Mouse (Mus musculus) C2C12 (cell line): ENCODE data around the gene Rimbp2. TPM values are rescaled to one million over a fixed set of nuclear protein-coding genes. Genes with fewer than 3 reads are reported as not detected.

Experiments used
- H3K27me3 ChIP-seq: one replicate; pipeline ENCODE4 v1.6.1; 2011; ENCODE audit not compliant: control insufficient read depth, insufficient read depth, insufficient read length
- H3K36me3 ChIP-seq: one replicate; pipeline ENCODE4 v1.6.1; 2011; ENCODE audit not compliant: control insufficient read depth, insufficient read depth
- H3K4me3 ChIP-seq: one replicate; pipeline ENCODE4 v1.5.1; 2011; ENCODE audit warnings: mild to moderate bottlenecking, control low read depth; ENCODE audit not compliant: poor library complexity, insufficient read depth, severe bottlenecking
- H3K79me2 ChIP-seq: one replicate; pipeline ENCODE4 v1.6.1; 2011; ENCODE audit not compliant: control insufficient read depth, insufficient read depth
- H3K79me3 ChIP-seq: one replicate; pipeline ENCODE4 v1.6.1; 2011; ENCODE audit warnings: low read depth, control low read depth
- H3ac ChIP-seq: one replicate; pipeline ENCODE3; 2011; ENCODE audit warnings: low read depth; ENCODE audit not compliant: control insufficient read depth, insufficient read length
- CEBPB ChIP-seq: IDR thresholded peaks from one replicate; pipeline ENCODE4 v1.6.1; 2011; ENCODE audit warnings: low read depth, mild to moderate bottlenecking, control low read depth, moderate library complexity
- CTCF ChIP-seq: IDR thresholded peaks from one replicate; pipeline ENCODE4 v1.5.1; 2011; ENCODE audit not compliant: control insufficient read depth, insufficient read depth, insufficient read length
- FOSL1 ChIP-seq: IDR thresholded peaks from one replicate; pipeline ENCODE4 v1.8.0; 2011; ENCODE audit warnings: mild to moderate bottlenecking, low read length; ENCODE audit not compliant: poor library complexity, insufficient read depth, severe bottlenecking
- MAX ChIP-seq: IDR thresholded peaks from one replicate; pipeline ENCODE4 v1.6.1; 2011; ENCODE audit warnings: mild to moderate bottlenecking, control low read depth
- MYOD1 ChIP-seq: IDR thresholded peaks from one replicate; pipeline ENCODE4 v1.6.1; 2011; ENCODE audit warnings: low read depth; ENCODE audit not compliant: control insufficient read depth, insufficient read length
- MYOG ChIP-seq: IDR thresholded peaks from one replicate; pipeline ENCODE4 v1.6.1; 2011; ENCODE audit not compliant: control insufficient read depth, insufficient read length; ENCODE audit errors: extremely low read depth
- USF1 ChIP-seq: IDR thresholded peaks from one replicate; pipeline ENCODE4 v1.6.1; 2011; ENCODE audit warnings: low read depth, mild to moderate bottlenecking, control low read depth, moderate library complexity
- polyA plus RNA-seq: library from polyadenylated mRNA; unstranded; fragments of >200 nt; fragmentation: generic; extraction: Trizol; gene quantifications from one replicate; pipeline ENCODE4 v1.2.1, GENCODE M21; 2012; ENCODE audit warnings: missing spikeins

Gene Rimbp2
- polyA plus RNA-seq, 1 experiment: not detected

DNA sequence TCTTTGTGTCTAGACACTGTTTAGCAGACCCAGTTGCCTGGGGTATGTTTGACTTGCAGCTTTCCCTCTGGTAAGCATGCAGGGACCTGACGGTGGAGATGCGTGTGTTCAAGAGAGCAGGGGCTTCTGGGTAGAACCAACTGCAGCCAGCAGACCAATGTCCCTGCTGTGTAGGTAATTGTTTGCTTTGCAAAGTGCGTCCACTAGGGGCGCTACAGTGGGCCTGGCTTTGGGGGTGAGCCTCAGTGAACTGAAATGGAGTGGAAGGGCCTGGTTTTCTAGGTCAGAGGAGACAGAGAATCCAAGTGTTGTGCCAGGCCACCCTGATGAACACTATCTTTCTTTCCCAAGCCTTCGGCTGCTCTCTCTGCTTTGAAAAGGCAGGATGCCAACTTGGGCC, 143.9 kb downstream of the Rimbp2 start:
- TF ChIP-seq CTCF: no peak
- no peak for TF ChIP-seq FOSL1
- no peak for TF ChIP-seq CEBPB
- TF ChIP-seq MAX: no peak
- no peak for TF ChIP-seq MYOG
- no peak for TF ChIP-seq MYOD1
- no peak for TF ChIP-seq USF1
- no peaks in the 10 kb centered on the region for H3K36me3 ChIP-seq
- no peaks in the 10 kb centered on the region for H3K27me3 ChIP-seq
- H3K79me2 ChIP-seq: no peaks in the 10 kb centered on the region
- no peak overlapping the region for H3ac ChIP-seq
- no peaks in the 10 kb centered on the region for H3K79me3 ChIP-seq
- no peak overlapping the region for H3K4me3 ChIP-seq

DNA sequence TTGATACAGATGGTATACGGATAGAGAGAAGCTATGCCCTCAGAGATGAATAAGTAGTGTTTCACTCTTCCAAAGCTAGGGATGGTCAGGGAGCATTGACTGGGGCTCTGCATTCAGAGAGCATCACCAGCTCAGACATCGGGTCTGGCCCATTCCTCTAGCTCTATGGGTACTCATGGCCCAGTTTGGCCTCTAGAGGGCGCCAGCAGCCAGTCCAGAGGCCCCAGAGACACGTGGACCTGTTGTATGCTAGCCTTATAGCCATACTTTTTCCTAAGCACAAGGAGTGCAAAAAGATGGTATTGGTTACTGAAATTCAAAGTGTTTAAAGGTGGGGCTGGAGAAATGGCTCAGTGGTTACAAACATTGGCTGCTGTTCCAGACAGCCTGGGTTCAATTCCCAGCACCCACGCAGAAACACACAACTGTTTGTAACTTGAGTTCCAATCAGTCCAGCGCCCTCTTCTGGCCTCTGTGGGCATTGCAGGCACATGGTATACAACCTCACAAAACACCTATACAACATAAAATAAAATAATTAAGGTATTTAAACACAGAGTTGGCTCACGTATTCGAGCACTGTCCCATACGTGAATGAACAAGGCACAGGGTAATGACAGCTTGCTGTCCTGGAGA, 144.6 kb downstream of the Rimbp2 start:
- Histone ChIP-seq H3K4me3 (no peak overlapping the region), H3K27me3 (no peaks in the 10 kb centered on the region), H3K79me3 (no peaks in the 10 kb centered on the region), H3ac (no peak overlapping the region), H3K79me2 (no peaks in the 10 kb centered on the region), H3K36me3 (no peaks in the 10 kb centered on the region)
- no peak for TF ChIP-seq CEBPB

DNA sequence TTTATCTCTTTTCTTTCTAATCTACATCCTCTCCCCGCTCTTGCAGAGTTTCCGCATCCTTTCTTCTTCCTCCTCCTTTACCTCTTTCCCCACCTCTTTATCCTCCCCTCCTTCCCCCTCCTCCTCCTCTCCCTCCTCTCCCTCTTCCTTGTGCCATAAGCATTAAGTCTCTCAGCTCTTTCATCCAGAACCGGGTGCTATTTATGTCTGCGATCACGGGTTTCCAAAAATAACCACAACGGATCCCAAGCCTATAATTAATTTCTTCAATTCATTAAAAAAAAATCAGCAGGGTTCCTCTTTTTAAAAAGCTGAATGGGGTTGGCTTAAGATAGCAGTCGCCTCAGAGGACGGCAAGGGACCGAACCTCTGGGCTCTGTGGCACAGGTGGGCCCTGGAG, 145.9 kb downstream of the Rimbp2 start:
- TF ChIP-seq MYOG (no peak), USF1 (no peak), MYOD1 (no peak), MAX (no peak), FOSL1 (no peak), CTCF (no peak), CEBPB (no peak)
- no peak overlapping the region for H3ac ChIP-seq
- H3K79me2 ChIP-seq: no peaks in the 10 kb centered on the region
- H3K4me3 ChIP-seq: no peak overlapping the region
- H3K27me3 ChIP-seq: no peaks in the 10 kb centered on the region
- no peaks in the 10 kb centered on the region for H3K36me3 ChIP-seq
- no peaks in the 10 kb centered on the region for H3K79me3 ChIP-seq

DNA sequence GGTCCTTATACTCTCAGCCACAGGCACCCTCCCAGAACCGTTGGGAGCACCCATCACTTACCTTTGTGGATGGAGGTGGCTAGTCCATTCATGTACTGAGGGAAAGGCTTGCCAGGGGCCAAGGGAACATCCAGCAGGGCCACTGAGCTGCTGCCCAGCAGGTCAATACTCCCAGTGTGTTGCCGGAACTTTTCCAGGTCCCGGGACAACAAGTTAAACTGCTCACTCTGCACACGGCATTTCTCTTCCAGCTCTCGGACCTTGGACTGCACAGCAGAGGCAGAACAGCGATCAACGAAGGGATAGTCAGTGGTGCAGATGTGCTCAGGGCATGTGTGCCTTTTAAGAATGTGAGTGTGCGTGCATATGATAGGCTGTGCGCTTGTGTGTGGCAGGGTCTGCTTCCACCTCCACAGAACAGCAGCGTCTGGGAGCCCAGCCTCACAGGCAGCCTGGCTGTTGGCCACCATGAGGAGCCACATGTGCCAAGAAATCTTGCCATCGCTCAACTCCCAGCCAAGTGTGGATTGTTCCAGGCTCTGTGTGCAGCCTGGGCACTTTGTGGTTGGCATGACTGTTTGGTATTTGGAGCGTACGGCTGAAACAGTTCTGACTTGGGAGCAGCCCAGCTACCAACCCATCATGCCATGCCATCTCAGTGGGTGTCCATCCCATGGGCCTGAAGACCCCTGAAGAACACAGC, 146.8 kb downstream of the Rimbp2 start:
- H3K36me3 ChIP-seq: no peaks in the 10 kb centered on the region

DNA sequence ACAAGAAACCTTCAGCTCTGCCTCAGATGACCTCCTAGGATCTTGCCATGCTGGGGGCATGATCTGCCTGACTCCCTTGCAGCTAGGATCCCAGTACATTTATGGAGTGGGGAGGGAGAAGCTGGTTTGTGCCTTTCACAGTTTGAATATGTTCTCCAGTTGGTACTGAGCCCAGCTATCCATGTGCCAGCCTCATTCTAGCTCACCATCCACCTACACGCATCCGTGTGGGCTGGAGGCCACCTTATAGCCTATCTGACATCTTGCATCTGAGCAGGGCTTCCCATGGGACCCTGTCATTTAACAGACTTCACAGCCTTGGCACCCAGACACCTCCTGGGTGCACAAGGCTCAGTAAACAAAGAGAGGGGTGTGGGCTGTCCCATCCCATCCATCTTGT, 148.2 kb downstream of the Rimbp2 start:
- Histone ChIP-seq H3ac (no peak overlapping the region), H3K79me2 (no peaks in the 10 kb centered on the region), H3K79me3 (no peaks in the 10 kb centered on the region), H3K4me3 (no peak overlapping the region), H3K27me3 (no peaks in the 10 kb centered on the region), H3K36me3 (no peaks in the 10 kb centered on the region)
- TF ChIP-seq CTCF (no peak), USF1 (no peak), FOSL1 (no peak), CEBPB (no peak), MYOG (no peak), MAX (no peak), MYOD1 (no peak)

More for the DNA sequence above, 146.8 kb downstream of the Rimbp2 start:
- Histone ChIP-seq H3K27me3 (no peaks in the 10 kb centered on the region), H3K79me2 (no peaks in the 10 kb centered on the region), H3ac (no peak overlapping the region), H3K4me3 (no peak overlapping the region), H3K79me3 (no peaks in the 10 kb centered on the region)
- TF ChIP-seq USF1 (no peak), CTCF (no peak), MYOD1 (no peak), MYOG (no peak), FOSL1 (no peak), MAX (no peak), CEBPB (no peak)

DNA sequence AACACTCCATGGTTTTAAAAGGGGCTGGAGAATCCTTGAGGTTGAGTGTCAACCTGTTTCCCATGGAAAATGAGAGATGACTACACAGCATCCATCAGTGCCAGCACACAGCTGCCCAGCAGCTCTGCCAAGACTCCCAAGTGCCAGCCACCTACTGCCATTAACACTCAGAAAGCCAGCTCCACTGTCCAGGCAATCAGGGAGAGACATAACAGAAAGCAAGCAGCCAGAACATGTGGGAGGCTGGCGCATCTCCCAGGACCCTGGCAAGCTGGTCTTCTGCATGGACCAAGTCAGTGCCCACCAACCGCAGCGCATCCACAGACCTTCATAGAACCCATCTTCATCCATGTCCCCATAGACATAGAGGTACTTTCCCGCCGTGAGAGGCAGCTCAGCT, 152.7 kb downstream of the Rimbp2 start:
- Histone ChIP-seq H3K79me2 (no peaks in the 10 kb centered on the region), H3K79me3 (no peaks in the 10 kb centered on the region), H3K4me3 (no peak overlapping the region), H3ac (no peak overlapping the region), H3K27me3 (no peaks in the 10 kb centered on the region), H3K36me3 (no peaks in the 10 kb centered on the region)
- no peak for TF ChIP-seq MAX
- TF ChIP-seq CTCF: no peak
- TF ChIP-seq MYOG: no peak
- no peak for TF ChIP-seq CEBPB
- TF ChIP-seq USF1: no peak
- TF ChIP-seq FOSL1: no peak
- no peak for TF ChIP-seq MYOD1
